Mouse (Mus musculus) stomach, embryonic 14.5 days (tissue): ENCODE results near the gene Slc12a6. TPM values are rescaled to one million over a fixed set of nuclear protein-coding genes. Genes with fewer than 3 reads are reported as not detected.

Experiments used
- ATAC-seq: fragments of 200-750 bp; cut with Nextera tagmentation; 2 replicates; pipeline ENCODE4 v1.8.0; 2017; ENCODE audit warnings: low read depth, moderate TSS enrichment; ENCODE audit not compliant: insufficient number of reproducible peaks, insufficient read depth, low FRiP score
- H3K27ac ChIP-seq: fragments of 300-500 bp; sonication (generic); 2 replicates; pipeline ENCODE4 v1.5.1; 2014; ENCODE audit warnings: mild to moderate bottlenecking, low read length, moderate library complexity, mixed read lengths
- H3K27me3 ChIP-seq: fragments of 300-500 bp; sonication (generic); 2 replicates; pipeline ENCODE4 v1.6.1; 2014; ENCODE audit warnings: low read length, control low read depth, mixed read lengths; ENCODE audit not compliant: control insufficient read depth, insufficient read depth
- H3K36me3 ChIP-seq: fragments of 300-500 bp; sonication (generic); 2 replicates; pipeline ENCODE4 v1.6.1; 2014; ENCODE audit warnings: mild to moderate bottlenecking, control low read depth, low read length, moderate library complexity, mixed read lengths; ENCODE audit not compliant: control insufficient read depth, insufficient read depth
- H3K4me1 ChIP-seq: fragments of 300-500 bp; sonication (generic); 2 replicates; pipeline ENCODE4 v1.6.1; 2014; ENCODE audit warnings: low read length, control low read depth, mixed read lengths; ENCODE audit not compliant: control insufficient read depth, insufficient read depth
- H3K4me2 ChIP-seq: fragments of 300-500 bp; sonication (generic); replicated peaks from 2 replicates; pipeline ENCODE4 v1.6.1; 2014; ENCODE audit warnings: low read depth, low read length, control low read depth
- H3K4me3 ChIP-seq: fragments of 300-500 bp; sonication (generic); 2 replicates; pipeline ENCODE4 v1.5.1; 2014; ENCODE audit warnings: low read depth, low read length, control low read depth
- H3K9ac ChIP-seq: fragments of 300-500 bp; sonication (generic); replicated peaks from 2 replicates; pipeline ENCODE4 v1.6.1; 2014; ENCODE audit warnings: low read depth, mild to moderate bottlenecking, control low read depth, low read length, moderate library complexity, mixed read lengths
- H3K9me3 ChIP-seq: fragments of 300-500 bp; sonication (generic); 2 replicates; pipeline ENCODE4 v1.6.1; 2016; ENCODE audit warnings: low read depth, low read length, control low read depth; ENCODE audit not compliant: control insufficient read depth
- WGBS: fragments of 180-500 bp; shearing (Covaris S2); extraction: QIAGEN DNeasy Blood & Tissue Kit; methylation state at CpG from one replicate; pipeline ENCODE4 v1.1.7; 2014; 5-methylcytosine and 5-hydroxymethylcytosine counted together
- polyA plus RNA-seq: library from polyadenylated mRNA; unstranded; fragments of >200 nt; fragmentation: Nextera tagmentation; extraction: Ambion mirVana; gene quantifications from 2 replicates; pipeline ENCODE4 v1.2.1, GENCODE M21; 2014

Gene Slc12a6
- polyA plus RNA-seq, 1 experiment from 2014 or later = 18.9 TPM

DNA sequence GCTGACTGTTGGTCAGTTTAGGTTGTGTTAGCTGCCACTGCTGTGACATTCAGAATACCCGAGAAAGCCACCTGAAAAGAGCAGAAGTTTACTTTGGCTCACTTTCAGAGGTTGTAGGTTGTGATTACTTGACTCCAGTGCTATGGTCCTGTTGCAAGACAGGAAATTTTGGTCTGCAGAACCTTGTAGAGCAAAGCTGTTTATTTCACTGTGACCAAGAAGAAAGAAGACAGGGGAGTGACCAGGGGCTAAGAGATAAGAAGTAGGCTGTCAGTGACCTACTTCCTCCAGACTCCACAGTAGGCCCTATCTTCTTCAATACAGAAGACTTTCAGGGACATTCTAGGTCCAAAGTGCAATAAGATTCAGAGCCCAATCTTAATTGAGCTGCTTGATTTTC is 131.0 kb downstream of the Slc12a6 start:
- Histone ChIP-seq H3K4me3 (no peak overlapping the region), H3K9ac (no peak overlapping the region), H3K9me3 (no peaks in the 10 kb centered on the region), H3K36me3 (no peaks in the 10 kb centered on the region), H3K4me2 (no peak overlapping the region), H3K4me1 (no peaks in the 10 kb centered on the region), H3K27ac (no peak overlapping the region), H3K27me3 (no peaks in the 10 kb centered on the region)
- 55% methylated on average over 1 of the region's 1 CpGs for WGBS
- ATAC-seq = no peak

DNA sequence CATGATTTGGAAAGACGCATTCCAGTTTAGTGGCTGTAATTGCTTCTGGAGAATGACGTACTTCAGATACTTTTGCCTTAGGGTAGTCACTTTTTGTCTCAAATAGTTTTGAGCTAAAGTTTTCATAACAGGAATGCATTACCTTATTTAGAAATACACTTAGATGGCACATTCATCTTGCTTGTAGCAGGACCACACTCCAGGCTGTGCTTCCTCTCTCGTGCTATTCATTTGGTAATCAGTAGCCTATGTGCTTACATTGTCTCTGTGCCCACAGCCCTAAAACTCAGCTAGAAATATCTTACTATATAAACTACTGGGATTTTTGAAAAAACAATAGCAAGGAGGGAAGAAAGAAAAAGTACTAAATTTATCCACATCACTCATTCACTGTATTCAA is 141.4 kb downstream of the Slc12a6 start:
- ATAC-seq = no peak
- Histone ChIP-seq H3K4me1 (no peaks in the 10 kb centered on the region), H3K9ac (no peak overlapping the region), H3K36me3 (peaks cover 25% of the 10 kb centered on the region), H3K27me3 (no peaks in the 10 kb centered on the region), H3K4me3 (no peak overlapping the region), H3K9me3 (no peaks in the 10 kb centered on the region), H3K27ac (no peak overlapping the region), H3K4me2 (no peak overlapping the region)
- WGBS = 78% methylated on average over 3 of the region's 3 CpGs

Other genes with a start within 250 kb of the Slc12a6 start
- gene Olfr1311, start 241.4 kb upstream of the Slc12a6 start, polyA plus RNA-seq = not detected in 2 replicates
- gene Olfr1312, start 215.6 kb upstream of the Slc12a6 start, polyA plus RNA-seq = not detected in 2 replicates
- not detected in 2 replicates for gene Olfr1313, start 188.0 kb upstream of the Slc12a6 start, polyA plus RNA-seq
- not detected in 2 replicates for gene Olfr1314, start 169.0 kb upstream of the Slc12a6 start, polyA plus RNA-seq
- not detected in 2 replicates for gene Olfr1315-ps1, start 150.4 kb upstream of the Slc12a6 start, polyA plus RNA-seq
- gene Olfr1316, start 130.8 kb upstream of the Slc12a6 start, polyA plus RNA-seq = not detected in 2 replicates
- gene Olfr1317, start 125.5 kb upstream of the Slc12a6 start, polyA plus RNA-seq = not detected in 2 replicates
- gene Olfr1318, start 111.6 kb upstream of the Slc12a6 start, polyA plus RNA-seq = not detected in 2 replicates
- 23.0 and 26.4 TPM in 2 replicates for gene Lpcat4, start 26.4 kb upstream of the Slc12a6 start, polyA plus RNA-seq
- not detected in 2 replicates for gene Nutm1, start 6.5 kb upstream of the Slc12a6 start, polyA plus RNA-seq
- 197 and 199 TPM in 2 replicates for gene Nop10, start 3.9 kb upstream of the Slc12a6 start, polyA plus RNA-seq
- not detected in 2 replicates for gene Gm21985, start 489 bp downstream of the Slc12a6 start, polyA plus RNA-seq
- gene Emc4, start 102.2 kb downstream of the Slc12a6 start, polyA plus RNA-seq = 90.8 and 98.1 TPM in 2 replicates
- 47.7 and 49.3 TPM in 2 replicates for gene Katnbl1, start 113.4 kb downstream of the Slc12a6 start, polyA plus RNA-seq
- gene Emc7, start 189.2 kb downstream of the Slc12a6 start, polyA plus RNA-seq = 17.5 and 19.4 TPM in 2 replicates
- gene Chrm5, start 214.9 kb downstream of the Slc12a6 start, polyA plus RNA-seq = 0.36 TPM in 1 of 2 replicates, not detected in the other
- 7.1 and 8.0 TPM in 2 replicates for gene Aven, start 227.1 kb downstream of the Slc12a6 start, polyA plus RNA-seq